Mouse (Mus musculus) CH12.LX (cell line): Measurements from ENCODE around the gene Cyp2u1.

Experiments used
- CTCF ChIP-seq, 2 experiments: IDR thresholded peaks in 1 of 2; conservative IDR thresholded peaks in 1 of 2; 2 replicates each; pipeline ENCODE4 v1.5.1; 2011 to 2012; ENCODE audit warnings: low read depth in 2 of 2, low read length in 2 of 2, improper control_type of control experiment in 1 of 2, inconsistent platforms in 1 of 2, mild to moderate bottlenecking in 1 of 2, moderate library complexity in 1 of 2
- MAFK ChIP-seq: IDR thresholded peaks from 2 replicates; pipeline ENCODE4 v1.6.1; 2011; ENCODE audit warnings: low read length, improper control_type of control experiment; ENCODE audit not compliant: insufficient replicate concordance
- MAX ChIP-seq: IDR thresholded peaks from 2 replicates; pipeline ENCODE4 v1.6.1; 2011; ENCODE audit warnings: low read length, improper control_type of control experiment
- MXI1 ChIP-seq: IDR thresholded peaks from 2 replicates; pipeline ENCODE4 v1.6.1; 2011; ENCODE audit warnings: mild to moderate bottlenecking, low read depth, low read length, improper control_type of control experiment
- NELFE ChIP-seq: IDR thresholded peaks from 2 replicates; pipeline ENCODE4 v1.6.1; 2011; ENCODE audit warnings: low read depth, low read length, improper control_type of control experiment
- POLR2A ChIP-seq: IDR thresholded peaks from 2 replicates; pipeline ENCODE4 v1.6.1; 2011; ENCODE audit warnings: low read depth, mild to moderate bottlenecking, improper control_type of control experiment, low read length
- UBTF ChIP-seq: IDR thresholded peaks from 2 replicates; pipeline ENCODE4 v1.6.1; 2012; ENCODE audit warnings: low read depth, mild to moderate bottlenecking, inconsistent platforms, low read length, improper control_type of control experiment, moderate library complexity
- ZNF384 ChIP-seq: IDR thresholded peaks from 2 replicates; pipeline ENCODE4 v1.6.1; 2012; ENCODE audit warnings: low read depth, low read length, improper control_type of control experiment, inconsistent platforms

GRCm38 (mm10) chr3:131270381-131270780 lies 32.6 kb downstream of the Cyp2u1 start:
- TF ChIP-seq CTCF (conservative IDR thresholded peaks at IDR 0.05 in 1 of 2, IDR thresholded peaks at IDR 0.05 in 1 of 2; ENCODE audit: low read depth in 2 of 2, low read length in 2 of 2) (no peak), POLR2A (no peak), ZNF384 (no peak), MXI1 (no peak), UBTF (no peak), MAX (no peak), MAFK (no peak), NELFE (no peak)
